Mouse (Mus musculus): ENCODE measurements around the gene B3gat1.

B3gat1 gene

DNA sequence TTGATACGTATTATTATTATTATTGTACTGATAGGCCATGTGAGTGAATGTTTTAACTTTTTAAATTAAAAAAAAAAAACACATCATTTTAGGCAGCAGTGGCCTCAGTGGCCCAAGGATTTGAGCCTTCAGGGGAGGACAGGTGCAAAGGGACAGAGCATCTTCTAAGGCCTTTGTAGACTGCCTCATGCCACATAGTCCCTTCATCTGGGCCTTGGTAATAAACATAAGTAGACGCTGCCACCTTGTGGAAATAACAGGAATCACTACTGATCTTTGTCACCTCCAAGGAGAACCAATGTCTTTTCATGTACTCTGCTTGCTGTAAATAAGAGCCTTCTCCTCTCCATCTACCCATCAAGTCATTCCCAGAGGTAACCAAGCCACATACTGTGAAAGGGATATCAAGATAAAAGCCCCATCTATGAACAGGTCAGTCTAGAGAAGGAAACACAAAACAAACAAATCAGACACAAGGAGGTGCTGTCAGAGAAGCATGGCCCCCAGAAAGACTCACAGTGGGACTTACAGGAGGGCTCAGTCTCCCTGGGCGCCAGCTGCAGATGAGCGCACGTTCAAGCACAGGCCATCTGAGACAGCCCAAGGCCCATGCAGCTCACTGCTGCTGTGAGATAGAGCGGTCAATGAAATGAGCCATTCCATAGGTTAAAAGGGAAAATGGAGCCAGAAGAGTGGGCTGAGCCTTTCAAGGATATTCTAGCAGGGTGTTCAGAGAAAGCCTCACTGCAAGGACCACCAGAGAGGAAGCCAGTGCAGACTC is 42.8 kb downstream of the B3gat1 start:
- in situ Hi-C loops (cut with MboI, MseI) = loop anchor here (5.0 kb wide), 1 partner anchor 1119 kb away; no protein-coding TSS in a partner anchor

DNA sequence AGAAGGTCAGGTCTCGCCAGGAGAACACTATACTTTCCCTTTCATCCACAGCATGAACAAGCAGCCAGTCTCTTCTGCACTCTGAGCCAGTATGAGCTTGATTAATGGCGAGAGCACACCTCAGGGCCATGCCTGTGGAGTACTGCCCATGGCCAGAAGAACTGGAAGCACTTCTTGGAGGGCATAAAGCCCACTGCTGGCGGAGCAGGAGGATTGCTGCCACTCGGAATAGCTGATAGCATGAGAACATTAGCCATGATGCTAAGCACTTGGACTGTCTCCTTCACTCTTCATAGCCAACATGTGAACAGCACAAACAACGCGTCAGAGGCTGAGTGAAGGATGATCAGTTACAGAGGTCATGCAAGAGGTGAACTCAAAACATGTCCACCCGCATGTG is 44.9 kb downstream of the B3gat1 start:
- in situ Hi-C loops (cut with MboI, MseI) = loop anchor here (5.0 kb wide), 1 partner anchor 1121 kb away; no protein-coding TSS in a partner anchor

DNA sequence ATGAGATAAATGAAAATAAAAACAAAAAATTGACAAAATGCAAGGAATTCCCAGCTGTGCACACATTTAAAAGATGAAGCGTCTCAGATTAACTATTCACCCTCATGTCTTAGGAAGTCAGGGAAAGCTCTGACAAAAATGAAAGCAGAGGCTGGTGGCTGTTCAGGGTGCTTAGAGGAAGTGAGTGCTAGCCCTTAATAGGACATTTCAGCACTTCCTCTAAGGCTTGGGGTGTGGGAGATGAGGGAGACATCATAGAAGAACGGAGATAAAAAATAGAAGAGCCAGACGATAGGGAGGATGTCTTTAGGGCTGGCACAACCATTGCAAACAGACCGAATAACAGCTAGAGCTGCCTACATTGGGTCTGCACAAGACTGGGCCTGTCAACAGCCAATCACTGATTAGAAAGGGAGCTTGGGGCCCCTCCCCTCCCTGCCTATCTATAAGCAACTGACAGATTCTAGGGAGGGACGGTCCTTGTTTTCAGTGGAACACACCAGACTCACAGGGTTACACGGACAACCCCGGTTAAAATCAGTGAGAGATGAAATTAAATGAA is 50.0 kb downstream of the B3gat1 start:
- in situ Hi-C loops (cut with MboI, MseI) = no loop called here

- in situ Hi-C loops (cut with MboI, MseI) = no loop called here
These were observed 59.3 kb downstream of the B3gat1 start for GRCm38 (mm10) chr9:26792829-26793228.

DNA sequence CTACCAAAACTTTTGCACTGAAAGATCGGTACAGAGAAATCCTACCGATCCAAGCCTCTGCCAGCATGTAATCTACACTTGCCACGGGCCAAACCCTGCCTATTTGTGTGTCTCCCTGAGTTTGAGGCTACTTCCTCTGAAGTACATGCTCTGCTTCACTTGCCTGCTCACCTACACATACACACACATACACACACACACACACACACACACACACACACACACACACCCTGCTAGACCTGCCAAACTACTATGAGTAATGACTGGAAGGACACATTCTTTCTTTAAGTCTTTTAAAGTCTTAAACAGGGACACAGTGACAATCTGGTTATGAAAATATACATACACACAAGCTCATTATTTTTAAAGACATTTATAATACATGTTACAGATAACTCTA is 64.7 kb downstream of the B3gat1 start:
- in situ Hi-C loops (cut with MboI, MseI) = no loop called here

GRCm38 (mm10) chr9:26798731-26799130 is 65.2 kb downstream of the B3gat1 start:
- in situ Hi-C loops (cut with MboI, MseI) = no loop called here

GRCm38 (mm10) chr9:26800357-26800756 is 66.8 kb downstream of the B3gat1 start:
- in situ Hi-C loops (cut with MboI, MseI) = no loop called here

- in situ Hi-C loops (cut with MboI, MseI) = no loop called here
These were observed 70.8 kb downstream of the B3gat1 start for GRCm38 (mm10) chr9:26804321-26804720.

DNA sequence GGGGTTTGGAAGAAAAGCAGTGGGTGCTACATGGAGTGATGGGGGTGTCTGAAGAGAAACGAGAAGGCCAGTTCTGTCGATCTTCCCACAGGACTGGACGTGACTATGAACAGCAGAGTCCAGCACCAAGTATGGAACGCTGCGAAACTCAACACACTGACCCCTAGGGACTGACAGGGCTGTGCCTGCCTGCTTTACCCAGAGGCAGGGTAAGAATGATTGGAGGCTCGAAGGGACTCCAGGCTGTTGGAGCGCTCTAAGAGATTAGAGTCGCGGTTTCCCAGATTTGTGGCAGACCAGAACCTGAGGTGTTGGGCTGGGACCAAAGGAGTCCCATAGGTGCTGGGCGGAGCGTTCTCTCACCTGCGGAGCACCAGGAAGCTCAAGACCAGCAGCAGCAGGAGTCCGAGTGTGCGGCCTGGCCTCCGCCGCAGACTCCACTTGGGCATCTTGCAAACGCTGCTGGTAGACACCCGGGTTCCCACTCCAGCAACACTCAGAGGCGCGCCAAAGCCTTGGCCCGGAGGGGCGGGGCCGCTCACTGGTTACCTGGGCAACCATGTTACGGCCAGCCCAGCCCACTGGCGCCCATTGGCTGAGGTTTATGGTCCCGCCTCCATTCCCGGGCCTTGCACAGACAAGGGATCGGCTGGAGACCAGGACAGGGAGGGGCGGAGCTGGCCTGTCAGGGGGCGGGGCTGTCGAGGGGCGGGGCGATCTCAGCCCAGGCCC is 72.6 kb downstream of the B3gat1 start, which contains the start of gene Glb1l2:
Glb1l2 (minus strand) TSS at position 534 of the 732 bp plus-strand sequence.
- in situ Hi-C loops (cut with MboI, MseI) = no loop called here

DNA sequence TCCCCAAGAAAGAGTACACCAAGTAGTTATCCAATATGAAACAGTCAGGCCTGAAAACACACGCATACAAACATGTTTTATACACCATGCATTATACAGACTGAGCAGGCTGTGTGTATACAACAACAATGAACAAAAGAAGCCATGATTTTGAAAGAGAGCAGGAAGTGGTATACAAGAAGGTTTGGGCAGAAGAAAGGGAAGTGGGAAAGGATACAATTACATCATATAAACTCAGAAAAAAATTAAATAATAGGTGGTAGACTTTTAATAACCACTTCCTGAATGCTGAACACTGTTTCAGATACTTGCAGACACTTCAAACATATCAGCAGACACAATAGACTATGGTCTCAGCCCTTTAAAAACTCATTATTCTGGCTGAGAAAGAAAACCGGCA is 75.2 kb downstream of the B3gat1 start:
- in situ Hi-C loops (cut with MboI, MseI) = no loop called here

Data from T-helper 17 cell (primary cell).